Mouse (Mus musculus): ENCODE results near the gene Obsl1.

The Obsl1 gene

DNA sequence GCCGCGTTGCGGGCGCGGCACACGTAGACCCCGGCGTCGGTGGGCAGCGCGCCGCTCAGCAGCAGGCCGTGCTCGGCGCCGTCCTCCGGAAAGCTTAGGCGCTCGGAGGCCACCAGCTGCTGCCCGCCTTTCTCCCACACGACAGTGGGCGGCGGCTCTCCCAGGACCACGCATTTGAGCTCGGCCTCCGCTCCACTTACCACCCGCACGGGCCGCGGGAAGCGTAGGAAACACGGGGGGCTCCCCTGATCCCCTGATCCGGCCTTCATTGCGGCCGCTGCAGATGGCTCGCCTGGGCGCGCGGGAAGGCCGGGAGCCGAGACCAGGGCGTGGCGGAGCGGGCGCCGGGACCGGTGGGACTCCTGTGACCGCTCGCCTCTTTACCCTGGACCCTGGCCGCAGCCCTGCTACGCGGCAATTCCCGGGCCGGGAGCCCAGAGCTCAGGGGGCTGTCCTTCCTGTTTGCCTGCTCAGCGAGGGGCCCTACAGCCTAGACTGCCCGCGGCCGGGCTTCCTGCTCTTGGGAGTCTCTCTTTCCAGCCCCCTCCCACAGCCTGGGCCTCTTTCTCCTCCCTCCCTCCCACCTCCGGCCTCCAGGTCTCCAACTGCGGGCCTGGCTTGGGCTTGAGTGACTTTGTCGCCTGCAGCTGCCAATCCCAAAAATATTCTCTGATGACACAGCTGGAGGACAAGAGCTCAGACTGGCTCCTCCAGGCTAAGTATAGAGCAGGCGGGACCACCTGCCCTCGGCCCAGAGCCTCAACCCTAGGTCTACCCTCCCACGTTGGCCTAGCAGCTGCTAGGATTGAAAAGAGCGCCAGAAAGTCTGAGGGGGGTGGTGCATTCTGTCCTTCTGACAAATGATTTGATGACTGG lies at the start of gene Obsl1:
Gene Obsl1, minus strand, starts transcription at position 497 of the 876 bp plus-strand sequence.
- peak; percentile 85 for DNase-seq (ENCODE audit: extremely low spot score)

DNA sequence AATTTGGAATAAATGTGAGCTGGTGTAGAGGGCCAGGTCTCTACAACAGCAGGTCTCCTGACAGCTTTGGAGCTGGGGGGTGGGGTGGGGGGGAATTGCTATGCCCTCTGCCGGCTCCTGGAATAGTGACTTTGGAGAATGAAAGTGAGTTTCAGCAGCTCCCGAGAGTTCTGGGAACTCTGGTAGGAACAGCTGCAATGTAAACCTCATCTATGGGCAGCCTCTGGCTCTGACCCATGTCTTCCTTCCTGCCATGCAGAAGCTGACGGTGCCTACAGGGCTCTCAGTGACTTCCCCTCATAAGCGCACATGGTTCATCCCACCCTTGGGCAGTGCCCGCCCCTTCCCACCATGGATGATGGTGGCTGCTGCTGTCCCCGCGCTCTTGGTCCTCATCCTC lies 49.4 kb upstream of the Obsl1 start:
- no peak for DNase-seq (ENCODE audit: extremely low spot score)

DNA sequence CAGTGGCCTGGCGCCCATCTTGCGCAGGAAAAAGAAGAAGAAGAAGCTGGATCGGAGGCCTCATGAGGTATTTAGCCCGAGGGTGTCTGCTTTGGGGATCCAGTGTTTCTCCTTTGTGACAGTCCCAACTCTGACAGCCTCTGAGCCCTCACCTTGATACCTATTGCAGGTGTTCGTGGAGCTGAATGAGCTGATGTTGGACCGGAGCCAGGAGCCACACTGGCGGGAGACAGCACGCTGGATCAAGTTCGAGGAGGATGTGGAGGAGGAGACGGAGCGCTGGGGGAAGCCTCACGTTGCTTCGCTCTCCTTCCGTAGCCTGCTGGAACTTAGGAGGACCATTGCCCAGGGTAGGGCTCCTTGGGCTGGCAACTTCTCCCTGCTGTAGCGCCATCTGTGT lies 44.3 kb upstream of the Obsl1 start:
- DNase-seq (ENCODE audit: extremely low spot score) = no peak

GRCm38 (mm10) chr1:75549289-75550279 lies 43.3 kb upstream of the Obsl1 start:
- DNase-seq (ENCODE audit: extremely low spot score) = no peak

DNA sequence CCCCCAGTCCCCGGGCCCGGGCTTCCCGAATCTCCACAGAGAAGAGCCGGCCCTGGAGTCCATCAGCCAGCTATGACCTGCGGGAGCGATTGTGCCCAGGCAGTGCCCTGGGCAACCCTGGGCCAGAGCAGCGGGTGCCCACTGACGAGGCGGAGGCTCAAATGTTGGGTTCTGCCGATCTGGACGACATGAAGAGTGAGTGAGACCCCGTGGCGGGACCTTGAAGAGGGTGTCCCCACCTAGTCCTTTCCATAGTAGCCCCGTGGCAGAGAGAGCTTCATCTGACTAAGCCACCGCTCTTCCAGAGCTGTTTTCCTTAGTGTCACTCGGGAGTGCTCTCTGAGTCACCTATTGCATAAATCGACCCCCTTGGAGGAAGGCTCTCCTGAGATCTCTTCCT lies 42.6 kb upstream of the Obsl1 start:
- no peak for DNase-seq (ENCODE audit: extremely low spot score)

DNA sequence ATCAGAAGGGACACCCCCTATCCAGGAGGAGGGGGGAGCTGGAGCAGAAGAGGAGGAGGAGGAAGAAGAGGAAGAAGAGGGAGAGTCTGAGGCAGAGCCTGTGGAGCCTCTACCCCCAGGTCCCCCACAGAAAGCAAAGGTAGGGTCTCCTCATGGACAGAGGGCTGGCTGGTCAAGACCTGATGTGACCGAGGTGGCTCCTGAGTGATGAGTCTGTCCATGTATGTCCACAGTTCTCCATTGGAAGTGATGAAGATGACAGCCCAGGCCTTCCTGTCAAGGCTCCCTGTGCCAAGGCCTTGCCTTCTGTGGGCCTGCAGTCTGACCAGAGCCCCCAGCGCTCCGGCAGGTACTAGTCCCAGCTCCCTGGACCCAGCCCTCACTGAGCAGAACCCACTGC lies 41.8 kb upstream of the Obsl1 start:
- no peak for DNase-seq (ENCODE audit: extremely low spot score)

GRCm38 (mm10) chr1:75547351-75547750 lies 41.1 kb upstream of the Obsl1 start:
- no peak for DNase-seq (ENCODE audit: extremely low spot score)

GRCm38 (mm10) chr1:75545965-75546956 lies 40.0 kb upstream of the Obsl1 start, which contains the start of gene Slc4a3:
Gene Slc4a3 (plus strand): TSS chr1:75546266.
- DNase-seq (ENCODE audit: extremely low spot score) = peak; percentile 78

DNA sequence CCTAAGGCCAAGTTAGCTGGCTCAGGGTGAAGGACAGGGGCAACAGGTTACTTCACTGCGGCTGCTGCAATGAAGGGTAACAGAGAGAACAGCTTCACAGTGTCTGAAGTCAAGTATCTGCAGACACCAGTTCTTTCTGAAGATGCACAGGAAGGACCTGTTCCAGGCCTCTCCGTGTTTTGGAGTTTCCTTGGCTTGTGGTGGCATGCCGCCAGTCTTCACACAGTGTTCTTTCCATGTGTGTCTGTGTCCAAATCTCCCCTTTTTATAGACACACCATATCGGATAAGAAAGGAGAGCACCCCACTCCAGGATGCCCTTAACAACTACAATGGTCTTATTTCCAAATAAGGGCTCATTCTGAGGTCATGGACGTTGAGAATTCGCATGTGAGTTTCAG lies 38.1 kb upstream of the Obsl1 start:
- DNase-seq (ENCODE audit: extremely low spot score) = no peak

DNA sequence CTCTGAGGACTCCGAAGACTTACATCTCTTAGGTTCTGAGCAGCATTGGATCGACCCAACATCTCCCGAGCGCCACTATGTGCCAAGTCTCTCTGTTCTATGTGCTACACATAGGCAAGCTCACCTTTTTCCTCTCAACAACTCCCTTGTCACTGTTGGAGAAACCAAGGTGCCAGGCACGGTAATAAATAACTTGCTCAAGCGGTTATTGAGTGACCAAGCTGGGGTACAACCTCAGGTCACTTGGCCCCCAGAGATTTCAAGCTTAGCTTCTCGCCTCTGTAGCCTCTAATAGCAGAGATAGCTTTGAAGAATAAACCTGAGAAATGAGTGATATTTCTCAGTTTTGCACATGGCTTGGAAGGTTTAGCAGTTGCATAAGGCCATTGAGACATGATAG lies 35.2 kb upstream of the Obsl1 start:
- DNase-seq (ENCODE audit: extremely low spot score) = no peak

- no peak for DNase-seq (ENCODE audit: extremely low spot score)
These were observed 32.4 kb upstream of the Obsl1 start for GRCm38 (mm10) chr1:75538597-75539190.

DNA sequence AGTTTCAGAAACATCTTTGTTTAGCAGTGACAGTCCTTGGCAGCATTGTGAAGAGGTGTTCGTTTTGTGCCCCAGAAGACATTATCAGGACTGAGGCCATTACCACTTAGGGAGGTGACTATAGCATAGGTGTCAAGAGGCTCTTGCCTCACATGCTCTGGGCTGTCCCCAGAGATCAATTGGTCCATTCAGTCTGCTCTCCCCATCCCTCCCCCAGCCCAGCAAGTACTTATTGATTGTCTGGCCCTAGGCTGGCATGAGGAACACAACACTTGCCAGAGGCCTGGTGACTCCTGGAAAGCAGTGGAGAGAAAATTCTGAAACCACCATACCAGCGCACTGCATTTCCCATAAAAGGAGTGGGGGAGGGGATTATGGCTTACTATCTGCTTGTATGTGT lies 31.3 kb upstream of the Obsl1 start:
- DNase-seq (ENCODE audit: extremely low spot score) = no peak

- DNase-seq (ENCODE audit: extremely low spot score) = no peak
These were observed 27.3 kb upstream of the Obsl1 start for GRCm38 (mm10) chr1:75533325-75534252.

GRCm38 (mm10) chr1:75532280-75533172 lies 26.3 kb upstream of the Obsl1 start:
- DNase-seq (ENCODE audit: extremely low spot score) = no peak

DNA sequence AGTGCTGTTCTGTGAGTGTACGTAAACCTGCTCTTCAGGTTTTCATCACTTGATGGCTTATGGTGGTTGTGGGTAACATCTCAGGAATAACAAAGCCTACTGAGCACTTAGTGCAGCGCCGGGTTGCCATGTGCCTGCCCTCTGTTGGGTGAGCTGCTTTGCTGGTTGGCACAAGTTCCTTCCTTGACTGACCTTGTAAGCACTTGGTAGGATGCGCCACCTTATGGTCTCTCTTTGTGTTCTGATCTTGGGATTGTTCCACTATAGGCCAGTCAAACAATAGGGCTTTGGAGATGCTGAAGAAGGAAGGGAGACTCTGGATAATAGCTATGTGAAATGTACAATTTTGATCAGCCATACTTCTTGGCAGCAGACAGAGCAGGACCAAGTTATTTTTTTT lies 24.3 kb upstream of the Obsl1 start:
- DNase-seq (ENCODE audit: extremely low spot score) = no peak

GRCm38 (mm10) chr1:75524679-75525078 lies 18.4 kb upstream of the Obsl1 start:
- DNase-seq (ENCODE audit: extremely low spot score) = no peak

- peak; percentile 94 for DNase-seq (ENCODE audit: extremely low spot score)
These were observed 15.2 kb upstream of the Obsl1 start, which contains the start of gene Stk11ip for GRCm38 (mm10) chr1:75521321-75522031. Gene Stk11ip (plus strand): TSS chr1:75521529.

DNA sequence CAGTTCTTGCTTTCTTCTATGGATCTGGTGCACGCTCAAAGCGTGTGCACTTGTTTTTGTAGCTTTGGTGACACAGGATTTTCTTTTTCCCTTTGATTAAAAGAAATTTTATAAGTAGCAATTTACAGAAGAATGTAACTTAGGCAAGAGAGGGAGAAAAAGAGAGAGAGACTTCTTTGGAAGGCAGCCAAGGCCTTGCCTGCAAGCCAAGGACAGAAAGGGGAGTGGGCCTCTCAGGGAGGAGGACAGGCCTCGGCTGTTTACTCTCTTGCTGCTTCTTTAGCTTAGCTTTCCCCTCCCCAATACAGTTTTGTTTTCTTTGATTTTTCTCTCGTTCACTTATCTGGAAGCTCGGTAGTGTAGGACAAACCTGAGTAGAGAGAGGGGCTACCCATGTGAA lies 13.3 kb upstream of the Obsl1 start:
- no peak for DNase-seq (ENCODE audit: extremely low spot score)

Measured in embryo, embryonic 9.5 days (tissue).